Mouse (Mus musculus) frontal cortex, postnatal 10 days (tissue): ENCODE measurements around the gene Tiam1.

Experiments used
- DNase-seq, 2 experiments: peaks; one replicate each; pipeline ENCODE4 v3.0.0; 2022; ENCODE audit warnings: low spot score in 2 of 2, mixed read lengths in 1 of 2

Gene Tiam1

GRCm38 (mm10) chr16:89841894-89842293 is 301.7 kb downstream of the Tiam1 start:
- DNase-seq, result no peak

GRCm38 (mm10) chr16:89840361-89840760 is 303.2 kb downstream of the Tiam1 start:
- DNase-seq, result no peak

GRCm38 (mm10) chr16:89839829-89840228 is 303.7 kb downstream of the Tiam1 start:
- DNase-seq, result no peak

- no peak for DNase-seq
These were observed 306.5 kb downstream of the Tiam1 start for GRCm38 (mm10) chr16:89837096-89837495.

GRCm38 (mm10) chr16:89835551-89835950 is 308.0 kb downstream of the Tiam1 start:
- no peak for DNase-seq

- DNase-seq, result no peak
These were observed 310.6 kb downstream of the Tiam1 start for GRCm38 (mm10) chr16:89833011-89833410.

GRCm38 (mm10) chr16:89831172-89831571 is 312.4 kb downstream of the Tiam1 start:
- peak in 1 of 2 experiments; percentile 35 for DNase-seq

- no peak for DNase-seq
These were observed 313.3 kb downstream of the Tiam1 start for GRCm38 (mm10) chr16:89830221-89830648.

GRCm38 (mm10) chr16:89827496-89828125 is 316.0 kb downstream of the Tiam1 start:
- peak in 1 of 2 experiments; percentile 29 for DNase-seq

- DNase-seq, result no peak
These were observed 317.7 kb downstream of the Tiam1 start for GRCm38 (mm10) chr16:89825875-89826274.

GRCm38 (mm10) chr16:89822882-89823281 is 320.7 kb downstream of the Tiam1 start:
- DNase-seq, result no peak

GRCm38 (mm10) chr16:89818661-89819060 is 324.9 kb downstream of the Tiam1 start:
- DNase-seq, result no peak

- no peak for DNase-seq
These were observed 325.5 kb downstream of the Tiam1 start for GRCm38 (mm10) chr16:89817861-89818630.

- DNase-seq, result no peak
These were observed 326.3 kb downstream of the Tiam1 start for GRCm38 (mm10) chr16:89817301-89817700.

- no peak for DNase-seq
These were observed 326.9 kb downstream of the Tiam1 start for GRCm38 (mm10) chr16:89816506-89817172.

- no peak for DNase-seq
These were observed 330.0 kb downstream of the Tiam1 start for GRCm38 (mm10) chr16:89813536-89813935.

- no peak for DNase-seq
These were observed 330.7 kb downstream of the Tiam1 start for GRCm38 (mm10) chr16:89812891-89813290.

- no peak for DNase-seq
These were observed 333.2 kb downstream of the Tiam1 start for GRCm38 (mm10) chr16:89810398-89810797.

GRCm38 (mm10) chr16:89808168-89808567 is 335.4 kb downstream of the Tiam1 start:
- no peak for DNase-seq

GRCm38 (mm10) chr16:89805946-89806345 is 337.6 kb downstream of the Tiam1 start:
- DNase-seq, result no peak

GRCm38 (mm10) chr16:89805210-89805609 is 338.4 kb downstream of the Tiam1 start:
- no peak for DNase-seq

- no peak for DNase-seq
These were observed 342.1 kb downstream of the Tiam1 start for GRCm38 (mm10) chr16:89801493-89801892.

- DNase-seq, result no peak
These were observed 343.8 kb downstream of the Tiam1 start for GRCm38 (mm10) chr16:89799772-89800171.
